Mouse (Mus musculus): Measurements from ENCODE around the gene Pagr1b. TPM values are rescaled to one million over a fixed set of nuclear protein-coding genes. Genes with fewer than 3 reads are reported as not detected.

Gene Pagr1b
- total and polyA plus RNA-seq, 3 experiments, result 0.39 to 4.5 TPM; not detected in 1

GRCm38 (mm10) chr7:126961965-126962364, 54.3 kb downstream of the Pagr1b start:
- Histone ChIP-seq H3K27ac (ENCODE audit: control insufficient read depth, low read depth, low read length) (no peak overlapping the region), H3K36me3 (ENCODE audit: control insufficient read depth in 1 of 2, insufficient read depth in 2 of 2, low read length in 2 of 2) (peaks cover 0 to 9% of the 10 kb centered on the region in 2 experiments; a peak in 2 of 4 replicates), H3K79me2 (ENCODE audit: control insufficient read depth, insufficient read depth, low read length, poor library complexity) (no peaks in the 10 kb centered on the region), H3K9me3 (replicated peaks; ENCODE audit: insufficient read depth, low read length) (no peaks in the 10 kb centered on the region), H3K9ac (ENCODE audit: control insufficient read depth, low read depth, low read length, poor library complexity, severe bottlenecking) (no peak overlapping the region), H3K4me1 (ENCODE audit: control insufficient read depth in 1 of 2, insufficient read depth in 2 of 2, low read length in 2 of 2) (peaks cover 6 to 11% of the 10 kb centered on the region in 2 experiments), H3K27me3 (ENCODE audit: control insufficient read depth in 1 of 2, insufficient read depth in 2 of 2, low read length in 2 of 2) (no peaks in the 10 kb centered on the region), H3K4me3 (ENCODE audit: control insufficient read depth in 1 of 2, insufficient read depth in 1 of 2, low read depth in 2 of 2, low read length in 2 of 2) (no peak overlapping the region)
- no peak for DNase-seq (ENCODE audit: low read depth, low spot score)
- TF ChIP-seq POLR2AphosphoS5 (IDR thresholded peaks at IDR 0.05; ENCODE audit: borderline replicate concordance, low read depth, low read length) (no peak), SIN3A (IDR thresholded peaks at IDR 0.05; ENCODE audit: low read length) (no peak), POLR2A (IDR thresholded peaks at IDR 0.05; ENCODE audit: control insufficient read depth in 1 of 2, insufficient read depth in 1 of 2, low read depth in 1 of 2, low read length in 2 of 2, poor library complexity in 1 of 2) (no peak), ZMIZ1 (IDR thresholded peaks at IDR 0.05; ENCODE audit: low read depth, low read length) (no peak), USF1 (IDR thresholded peaks at IDR 0.05; ENCODE audit: low read depth, low read length) (no peak), JUND (IDR thresholded peaks at IDR 0.05; ENCODE audit: low read depth, low read length) (no peak), MAX (IDR thresholded peaks at IDR 0.05; ENCODE audit: low read length) (no peak), ELF1 (IDR thresholded peaks at IDR 0.05; ENCODE audit: low read depth, low read length) (no peak), ZC3H11A (IDR thresholded peaks at IDR 0.05; ENCODE audit: low read depth, low read length) (no peak), MYB (IDR thresholded peaks at IDR 0.05; ENCODE audit: low read depth, low read length) (no peak), CHD1 (IDR thresholded peaks at IDR 0.05; ENCODE audit: low read depth, low read length) (no peak), NRF1 (IDR thresholded peaks at IDR 0.05; ENCODE audit: insufficient read depth, low read depth, low read length, poor library complexity, severe bottlenecking) (no peak), ZNF384 (IDR thresholded peaks at IDR 0.05; ENCODE audit: low read depth, low read length) (no peak), MAZ (IDR thresholded peaks at IDR 0.05; ENCODE audit: low read depth, low read length) (no peak), GABPA (IDR thresholded peaks at IDR 0.05; ENCODE audit: low read depth, low read length) (no peak), MAFK (IDR thresholded peaks at IDR 0.05; ENCODE audit: borderline replicate concordance, low read depth, low read length) (no peak)

- H3K4me3 ChIP-seq (ENCODE audit: control insufficient read depth in 1 of 2, insufficient read depth in 1 of 2, low read depth in 2 of 2, low read length in 2 of 2), result no peak overlapping the region
- no peaks in the 10 kb centered on the region for H3K27me3 ChIP-seq (ENCODE audit: control insufficient read depth in 1 of 2, insufficient read depth in 2 of 2, low read length in 2 of 2)
- H3K9ac ChIP-seq (ENCODE audit: control insufficient read depth, low read depth, low read length, poor library complexity, severe bottlenecking), result no peak overlapping the region
- H3K79me2 ChIP-seq (ENCODE audit: control insufficient read depth, insufficient read depth, low read length, poor library complexity), result no peaks in the 10 kb centered on the region
- no peaks in the 10 kb centered on the region for H3K9me3 ChIP-seq (replicated peaks; ENCODE audit: insufficient read depth, low read length)
- H3K36me3 ChIP-seq (ENCODE audit: control insufficient read depth in 1 of 2, insufficient read depth in 2 of 2, low read length in 2 of 2), result peaks cover 0 to 9% of the 10 kb centered on the region in 2 experiments; a peak in 2 of 4 replicates
- no peak overlapping the region for H3K27ac ChIP-seq (ENCODE audit: control insufficient read depth, low read depth, low read length)
- peaks cover 6 to 11% of the 10 kb centered on the region in 2 experiments for H3K4me1 ChIP-seq (ENCODE audit: control insufficient read depth in 1 of 2, insufficient read depth in 2 of 2, low read length in 2 of 2)
- TF ChIP-seq GATA1 (IDR thresholded peaks at IDR 0.05; ENCODE audit: low read depth, low read length) (no peak), MXI1 (IDR thresholded peaks at IDR 0.05; ENCODE audit: low read depth, low read length) (no peak), MYC (IDR thresholded peaks at IDR 0.05; ENCODE audit: low read depth, low read length) (no peak), MAZ (IDR thresholded peaks at IDR 0.05; ENCODE audit: low read depth, low read length) (no peak), ZC3H11A (IDR thresholded peaks at IDR 0.05; ENCODE audit: low read depth, low read length) (no peak), EP300 (IDR thresholded peaks at IDR 0.05; ENCODE audit: low read depth in 1 of 2, low read length in 2 of 2) (no peak), UBTF (IDR thresholded peaks at IDR 0.05; ENCODE audit: borderline replicate concordance, insufficient read depth, low read depth, low read length) (no peak), GABPA (IDR thresholded peaks at IDR 0.05; ENCODE audit: low read depth, low read length) (no peak), MAFK (IDR thresholded peaks at IDR 0.05; ENCODE audit: borderline replicate concordance, low read depth, low read length) (no peak)
- DNase-seq (ENCODE audit: low read depth, low spot score), result no peak
Measured at GRCm38 (mm10) chr7:126961095-126961494, 55.2 kb downstream of the Pagr1b start.
